Mouse (Mus musculus) spleen, adult 2 months (tissue): ENCODE data around the gene Apob.

Experiments used
- CTCF ChIP-seq: fragments of 200-500 bp; IDR thresholded peaks from 2 replicates; pipeline ENCODE4 v1.5.1; 2011; ENCODE audit warnings: mild to moderate bottlenecking, inconsistent platforms; ENCODE audit not compliant: insufficient read depth, insufficient read length, insufficient replicate concordance; ENCODE audit errors: extremely low read depth
- POLR2A ChIP-seq: fragments of 200-500 bp; IDR thresholded peaks from 2 replicates; pipeline ENCODE4 v1.6.1; 2011; ENCODE audit warnings: low read depth, low read length, inconsistent platforms

DNA sequence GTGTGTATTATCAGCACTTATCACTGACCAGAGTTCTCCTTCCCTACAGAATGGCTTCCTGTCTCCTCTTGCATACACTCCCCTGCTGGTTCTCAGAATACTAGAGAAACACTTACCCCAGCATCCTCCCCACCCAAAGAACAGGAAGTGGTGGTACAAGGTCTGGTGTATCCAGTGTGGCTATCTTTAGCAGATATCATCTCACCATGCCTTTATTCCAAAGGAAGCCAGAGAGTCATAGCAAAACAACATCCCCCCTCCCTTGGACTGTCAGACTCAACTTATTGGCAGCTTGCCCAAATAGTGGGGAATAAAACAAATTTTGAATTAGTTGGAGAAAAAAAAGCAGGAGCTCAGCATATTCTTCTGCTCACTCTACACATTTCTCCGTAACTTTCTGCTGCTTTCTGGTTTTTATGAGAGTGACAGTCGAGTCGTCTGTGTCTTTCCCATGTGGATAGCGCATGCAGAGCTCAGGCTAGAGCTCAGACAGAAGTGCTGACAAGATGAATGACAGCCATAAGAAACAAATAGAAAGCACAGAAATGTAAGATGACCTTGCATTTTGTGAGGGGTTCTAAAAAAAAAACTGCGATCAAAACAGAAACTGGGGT is 15.0 kb upstream of the Apob start:
- TF ChIP-seq CTCF (no peak), POLR2A (no peak)
